Mouse (Mus musculus) heart, adult 11 months (tissue): ENCODE data around the gene Klk1b1.
"Not testable (repeated sequence)": the region's sequence is repeated elsewhere in the genome, so short reads cannot be mapped to it uniquely, and the experiment has no call there.

ENCODE experiments used
- DNase-seq: peaks from one replicate; pipeline ENCODE4 v3.0.0; 2022

Gene Klk1b1

GRCm38 (mm10) chr7:43966451-43966850 is at the start of gene Klk1b1:
Klk1b1 (plus strand) TSS chr7:43966751.
- DNase-seq, result no peak

- DNase-seq, result peak; percentile 79
Measured at GRCm38 (mm10) chr7:43918426-43918825, 48.1 kb upstream of the Klk1b1 start.

- DNase-seq, result peak; percentile 70
Measured at GRCm38 (mm10) chr7:43918871-43919270, 47.7 kb upstream of the Klk1b1 start.

- peak; percentile 90 for DNase-seq
Measured at GRCm38 (mm10) chr7:43919559-43920451, 46.7 kb upstream of the Klk1b1 start.

- no peak for DNase-seq
Measured at GRCm38 (mm10) chr7:43920582-43920981, 46.0 kb upstream of the Klk1b1 start.

GRCm38 (mm10) chr7:43921087-43921486 is 45.5 kb upstream of the Klk1b1 start:
- DNase-seq, result peak; percentile 82

- peak; percentile 80 for DNase-seq
Measured at GRCm38 (mm10) chr7:43921941-43922340, 44.6 kb upstream of the Klk1b1 start.

- no peak for DNase-seq
Measured at GRCm38 (mm10) chr7:43925985-43926384, 40.6 kb upstream of the Klk1b1 start.

- no peak for DNase-seq
Measured at GRCm38 (mm10) chr7:43928521-43928920, 38.0 kb upstream of the Klk1b1 start.

GRCm38 (mm10) chr7:43932337-43932736 is 34.2 kb upstream of the Klk1b1 start:
- DNase-seq, result no peak

- DNase-seq, result no peak
Measured at GRCm38 (mm10) chr7:43933440-43933839, 33.1 kb upstream of the Klk1b1 start, which contains the start of gene Klk15. Klk15 (plus strand) TSS chr7:43933740.

- DNase-seq, result no peak
Measured at GRCm38 (mm10) chr7:43934747-43935146, 31.8 kb upstream of the Klk1b1 start.

- DNase-seq, result no peak
Measured at GRCm38 (mm10) chr7:43936551-43936950, 30.0 kb upstream of the Klk1b1 start.

GRCm38 (mm10) chr7:43942293-43942692 is 24.3 kb upstream of the Klk1b1 start:
- DNase-seq, result not testable (repeated sequence)

- DNase-seq, result no peak
Measured at GRCm38 (mm10) chr7:43944727-43945264, 21.8 kb upstream of the Klk1b1 start.

GRCm38 (mm10) chr7:43950364-43950763 is 16.2 kb upstream of the Klk1b1 start, which contains the start of gene Klk1b8:
Klk1b8 (plus strand) TSS chr7:43950664.
- no peak for DNase-seq

GRCm38 (mm10) chr7:43952703-43953102 is 13.8 kb upstream of the Klk1b1 start:
- DNase-seq, result no peak

- DNase-seq, result no peak
Measured at GRCm38 (mm10) chr7:43967058-43967457, 507 bp downstream of the Klk1b1 start.

- DNase-seq, result no peak
Measured at GRCm38 (mm10) chr7:43967612-43968011, 1.1 kb downstream of the Klk1b1 start.

- not testable (repeated sequence) for DNase-seq
Measured at GRCm38 (mm10) chr7:43975761-43976160, 9.2 kb downstream of the Klk1b1 start, which contains the start of gene Klk1b9. Klk1b9 (plus strand) TSS chr7:43976061.

GRCm38 (mm10) chr7:43985657-43986056 is 19.1 kb downstream of the Klk1b1 start:
- no peak for DNase-seq

GRCm38 (mm10) chr7:43994821-43995220 is 28.3 kb downstream of the Klk1b1 start:
- DNase-seq, result not testable (repeated sequence)

- DNase-seq, result not testable (repeated sequence)
Measured at GRCm38 (mm10) chr7:43995577-43995976, 29.0 kb downstream of the Klk1b1 start, which contains the start of gene Klk1b11. Klk1b11 (plus strand) TSS chr7:43995877.

GRCm38 (mm10) chr7:44004847-44005246 is 38.3 kb downstream of the Klk1b1 start:
- peak; percentile 45 for DNase-seq
